Mouse (Mus musculus) hindbrain, embryonic 16.5 days (tissue): ENCODE results near the gene S100a13. TPM values are rescaled to one million over a fixed set of nuclear protein-coding genes. Genes with fewer than 3 reads are reported as not detected.

Source experiments
- ATAC-seq: fragments of 200-750 bp; cut with Nextera tagmentation; 2 replicates; pipeline ENCODE4 v1.8.0; 2017; ENCODE audit warnings: moderate TSS enrichment, moderate library complexity
- H3K27ac ChIP-seq: fragments of 300-500 bp; sonication (generic); 2 replicates; pipeline ENCODE4 v1.5.1; 2014; ENCODE audit warnings: low read depth, mild to moderate bottlenecking, control low read depth, low read length, moderate library complexity
- H3K27me3 ChIP-seq: fragments of 300-500 bp; sonication (generic); replicated peaks from 2 replicates; pipeline ENCODE4 v1.6.1; 2014; ENCODE audit warnings: low read length; ENCODE audit not compliant: control insufficient read depth, insufficient read depth
- H3K36me3 ChIP-seq: fragments of 300-500 bp; sonication (generic); 2 replicates; pipeline ENCODE4 v1.6.1; 2014; ENCODE audit warnings: mild to moderate bottlenecking, low read length, moderate library complexity, mixed read lengths; ENCODE audit not compliant: control insufficient read depth, insufficient read depth
- H3K4me1 ChIP-seq: fragments of 300-500 bp; sonication (generic); 2 replicates; pipeline ENCODE4 v1.6.1; 2014; ENCODE audit warnings: low read depth, low read length; ENCODE audit not compliant: control insufficient read depth, insufficient read depth
- H3K4me2 ChIP-seq: fragments of 300-500 bp; sonication (generic); 2 replicates; pipeline ENCODE4 v1.6.1; 2014; ENCODE audit warnings: mild to moderate bottlenecking, low read length, control low read depth, moderate library complexity
- H3K4me3 ChIP-seq: fragments of 300-500 bp; sonication (generic); 2 replicates; pipeline ENCODE4 v1.5.1; 2014; ENCODE audit warnings: mild to moderate bottlenecking, low read length, control low read depth, moderate library complexity
- H3K9ac ChIP-seq: fragments of 300-500 bp; sonication (generic); 2 replicates; pipeline ENCODE4 v1.6.1; 2014; ENCODE audit warnings: low read depth, mild to moderate bottlenecking, control low read depth, low read length, moderate library complexity
- H3K9me3 ChIP-seq: fragments of 300-500 bp; sonication (generic); 2 replicates; pipeline ENCODE4 v1.6.1; 2014; ENCODE audit warnings: mild to moderate bottlenecking, low read length, moderate library complexity; ENCODE audit not compliant: control insufficient read depth
- WGBS: fragments of 180-500 bp; shearing (Covaris S2); extraction: QIAGEN DNeasy Blood & Tissue Kit; methylation state at CpG from one replicate; pipeline ENCODE4 v1.1.7; 2014; 5-methylcytosine and 5-hydroxymethylcytosine counted together
- polyA plus RNA-seq: library from polyadenylated mRNA; unstranded; fragments of >200 nt; fragmentation: Nextera tagmentation; extraction: Ambion mirVana; gene quantifications from 2 replicates; pipeline ENCODE4 v1.2.1, GENCODE M21; 2015

Gene S100a13
- 13.6 and 17.2 TPM in 2 replicates for polyA plus RNA-seq

GRCm38 (mm10) chr3:90513796-90514590 lies at the start of gene S100a13, which contains the start of gene S100a1:
Gene S100a13, plus strand, starts transcription at chr3:90514435.
Gene S100a1, minus strand, starts transcription at chr3:90514392.
- peak within 1 kb of the TSS; percentile 61 for H3K4me2 ChIP-seq
- no peaks in the 10 kb centered on the region for H3K9me3 ChIP-seq
- H3K27me3 ChIP-seq, result peaks cover 24% of the 10 kb centered on the region
- WGBS, result 3% methylated on average over 24 of the region's 25 CpGs
- ATAC-seq, result no peak
- H3K4me3 ChIP-seq, result peak within 1 kb of the TSS; percentile 32
- peak within 1 kb of the TSS; percentile 41 for H3K9ac ChIP-seq
- H3K27ac ChIP-seq, result no peak within 1 kb of the TSS
- no peaks in the 10 kb centered on the region for H3K36me3 ChIP-seq
- peaks cover 3% of the 10 kb centered on the region; the same call in 1 of the 2 replicates for H3K4me1 ChIP-seq

DNA sequence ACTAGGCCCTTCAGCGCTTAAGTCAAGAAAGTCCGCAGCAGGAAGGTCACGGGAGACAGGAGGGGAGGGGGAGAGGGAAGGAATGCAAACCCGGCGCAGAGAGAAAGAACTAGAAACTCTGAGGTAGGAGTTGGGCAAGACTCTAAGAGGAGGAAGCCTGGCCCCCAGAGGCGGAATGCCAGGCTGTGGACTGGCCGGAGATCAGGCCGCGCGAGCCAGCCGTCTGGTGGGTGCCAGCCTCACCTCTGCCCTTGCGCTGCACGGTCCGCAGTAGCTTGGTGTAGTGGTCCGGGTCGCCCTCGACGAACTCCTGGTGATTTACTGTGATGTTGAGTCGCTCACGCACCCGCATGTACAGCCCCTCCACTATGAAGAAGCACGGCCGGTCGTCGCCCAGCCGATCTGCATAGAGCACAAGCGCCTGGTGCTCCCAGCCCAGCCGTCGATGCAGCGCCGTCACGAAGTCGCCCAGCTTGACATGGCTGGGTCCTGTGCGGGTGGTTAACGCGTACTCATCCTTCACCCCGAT lies 49.6 kb upstream of the S100a13 start:
- 11% methylated on average over 36 of the region's 37 CpGs for WGBS
- H3K27me3 ChIP-seq, result peaks cover 33% of the 10 kb centered on the region
- peaks cover 10% of the 10 kb centered on the region for H3K4me1 ChIP-seq
- no peaks in the 10 kb centered on the region for H3K36me3 ChIP-seq
- H3K9me3 ChIP-seq, result 0 out of 2 replicates have a peak, but pooled peaks cover 2% of the 10 kb centered on the region
- peak overlapping the region; percentile 65 for H3K9ac ChIP-seq
- H3K4me3 ChIP-seq, result peak overlapping the region; percentile 58
- peak overlapping the region; percentile 94 for H3K4me2 ChIP-seq
- ATAC-seq, result no peak; the same call in 1 of the 2 replicates
- no peak overlapping the region for H3K27ac ChIP-seq

- Histone ChIP-seq H3K4me1 (peaks cover 10% of the 10 kb centered on the region), H3K9me3 (0 out of 2 replicates have a peak, but pooled peaks cover 2% of the 10 kb centered on the region), H3K27me3 (peaks cover 33% of the 10 kb centered on the region), H3K9ac (peak overlapping the region; percentile 65), H3K36me3 (no peaks in the 10 kb centered on the region), H3K4me2 (peak overlapping the region; percentile 94), H3K27ac (no peak overlapping the region; the same call in 1 of the 2 replicates), H3K4me3 (peak overlapping the region; percentile 58)
- ATAC-seq, result peak; percentile 57
- under 1% methylated on average over 75 of the region's 75 CpGs for WGBS
Measured at GRCm38 (mm10) chr3:90465081-90465685, 49.1 kb upstream of the S100a13 start.

- H3K9ac ChIP-seq, result peak within 1 kb of the TSS; percentile 65
- no peaks in the 10 kb centered on the region for H3K36me3 ChIP-seq
- H3K27ac ChIP-seq, result no peak within 1 kb of the TSS; the same call in 1 of the 2 replicates
- H3K4me1 ChIP-seq, result peaks cover 10% of the 10 kb centered on the region
- H3K27me3 ChIP-seq, result peaks cover 33% of the 10 kb centered on the region
- H3K4me2 ChIP-seq, result peak within 1 kb of the TSS; percentile 94
- 0 out of 2 replicates have a peak, but pooled peaks cover 2% of the 10 kb centered on the region for H3K9me3 ChIP-seq
- peak; percentile 71 for ATAC-seq
- peak within 1 kb of the TSS; percentile 58 for H3K4me3 ChIP-seq
- WGBS, result 0% methylated on average over 16 of the region's 49 CpGs
Measured at GRCm38 (mm10) chr3:90465686-90466310, 48.4 kb upstream of the S100a13 start, which contains the start of gene Npr1. Gene Npr1, minus strand, starts transcription at chr3:90465866.

- peaks cover 10% of the 10 kb centered on the region for H3K4me1 ChIP-seq
- H3K27ac ChIP-seq, result no peak overlapping the region
- peak overlapping the region; percentile 65 for H3K9ac ChIP-seq
- peak; percentile 53 for ATAC-seq
- H3K27me3 ChIP-seq, result peaks cover 33% of the 10 kb centered on the region
- peak overlapping the region; percentile 94 for H3K4me2 ChIP-seq
- peak overlapping the region; percentile 58 for H3K4me3 ChIP-seq
- WGBS, result 0% methylated on average over 15 of the region's 15 CpGs
- H3K9me3 ChIP-seq, result 0 out of 2 replicates have a peak, but pooled peaks cover 2% of the 10 kb centered on the region
- no peaks in the 10 kb centered on the region for H3K36me3 ChIP-seq
Measured at GRCm38 (mm10) chr3:90466311-90466766, 47.9 kb upstream of the S100a13 start.

GRCm38 (mm10) chr3:90467618-90468300 lies 46.5 kb upstream of the S100a13 start:
- Histone ChIP-seq H3K9ac (no peak overlapping the region), H3K36me3 (no peaks in the 10 kb centered on the region), H3K4me1 (peaks cover 10% of the 10 kb centered on the region), H3K9me3 (0 out of 2 replicates have a peak, but pooled peaks cover 2% of the 10 kb centered on the region), H3K27me3 (peaks cover 28% of the 10 kb centered on the region), H3K4me3 (no peak overlapping the region), H3K27ac (no peak overlapping the region), H3K4me2 (no peak overlapping the region)
- ATAC-seq, result no peak
- WGBS, result 92% methylated on average over 10 of the region's 10 CpGs

GRCm38 (mm10) chr3:90472213-90472612 lies 42.0 kb upstream of the S100a13 start:
- 29% methylated on average over 3 of the region's 3 CpGs for WGBS
- no peak for ATAC-seq
- H3K4me2 ChIP-seq, result no peak overlapping the region
- H3K4me3 ChIP-seq, result no peak overlapping the region
- no peaks in the 10 kb centered on the region for H3K36me3 ChIP-seq
- H3K4me1 ChIP-seq, result peaks cover 5% of the 10 kb centered on the region
- H3K27me3 ChIP-seq, result no peaks in the 10 kb centered on the region; the same call in 1 of the 2 replicates
- H3K9ac ChIP-seq, result no peak overlapping the region
- no peaks in the 10 kb centered on the region for H3K9me3 ChIP-seq
- H3K27ac ChIP-seq, result no peak overlapping the region

GRCm38 (mm10) chr3:90475151-90475830 lies 38.9 kb upstream of the S100a13 start:
- WGBS, result 41% methylated on average over 15 of the region's 16 CpGs
- Histone ChIP-seq H3K9ac (no peak overlapping the region), H3K4me2 (peak overlapping the region; percentile 51), H3K9me3 (no peaks in the 10 kb centered on the region), H3K4me3 (peak overlapping the region; percentile 42), H3K27me3 (no peaks in the 10 kb centered on the region), H3K36me3 (0 out of 2 replicates have a peak, but pooled peaks cover 6% of the 10 kb centered on the region), H3K4me1 (peaks cover 11% of the 10 kb centered on the region), H3K27ac (no peak overlapping the region)
- ATAC-seq, result peak; percentile 41
